Mouse (Mus musculus) heart, postnatal 0 days (tissue): Measurements from ENCODE around the gene Rpsa.

Experiments
- CTCF ChIP-seq: IDR thresholded peaks from 2 replicates; pipeline ENCODE4 v1.5.1; 2016; ENCODE audit warnings: antibody characterized with exemption, control low read depth, low read depth
- EP300 ChIP-seq: IDR thresholded peaks from 2 replicates; pipeline ENCODE4 v1.6.1; 2016; ENCODE audit warnings: antibody characterized with exemption, low read depth

- TF ChIP-seq EP300: no peak
- TF ChIP-seq CTCF: no peak
Observed at GRCm38 (mm10) chr9:120084406-120084805, 43.1 kb upstream of the Rpsa start.
